21 mouse cellular contexts compared by ENCODE assay signal in the genomic region with DNA sequence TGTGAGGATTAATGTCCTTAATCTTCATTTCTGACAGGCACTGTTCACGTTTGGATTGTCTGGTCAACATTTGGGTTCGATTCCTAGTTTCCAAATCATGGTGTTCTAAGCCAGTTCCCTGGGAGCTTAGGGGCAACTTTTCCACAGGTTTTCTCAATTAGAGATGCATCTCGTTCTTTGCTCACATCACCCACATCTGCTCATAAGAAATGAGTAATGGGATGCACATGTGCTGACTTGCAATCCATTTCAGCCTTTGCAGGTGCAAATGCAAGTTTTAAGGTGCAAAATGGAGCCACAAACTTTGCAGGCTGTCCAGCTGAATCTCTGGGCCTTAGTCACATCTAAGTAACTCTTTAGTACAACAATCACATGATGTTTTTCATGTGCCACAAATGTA.
A peak's percentile ranks its signal among the peaks of the same experiment; 100 is the strongest.
DNase-seq lines count a peak whose midpoint lies in the region; ATAC-seq and TF ChIP-seq lines count a peak whose summit lies in the region.
"Had no signal": no experiment of that assay in that cellular context is flagged by ENCODE, and none has a peak within 500 bp of the region (broad histone marks: within the 10 kb centered on the region; RNA-seq: fewer than 3 reads in every experiment).

No protein-coding gene starts in this region.

- WGBS in limb, embryonic 14.5 days, result 8% methylated on average over 3 of the region's 3 CpGs

- no peak for TF ChIP-seq POLR2A in limb, embryonic 14.5 days (IDR thresholded peaks at IDR 0.05; ENCODE audit: borderline replicate concordance, extremely low read depth, insufficient read depth, insufficient read length)

- H3K9ac ChIP-seq in limb, embryonic 14.5 days (ENCODE audit: low read depth, low read length, severe bottlenecking), result no peak overlapping the region
- H3K9ac ChIP-seq: forebrain, embryonic 15.5 days; heart, embryonic 12.5 days; hindbrain, embryonic 12.5 days had no signal

- no peak overlapping the region for H3K4me2 ChIP-seq in limb, embryonic 14.5 days (replicated peaks; ENCODE audit: low read depth, low read length, severe bottlenecking)
- H3K4me2 ChIP-seq: forebrain, embryonic 15.5 days; heart, embryonic 12.5 days; hindbrain, embryonic 12.5 days had no signal

- DNase-seq in embryo, embryonic 10 days (ENCODE audit: low spot score), result peak; percentile 4
- no peak for DNase-seq in embryo, embryonic 9.5 days (ENCODE audit: extremely low spot score)
- DNase-seq in forelimb bud, embryonic 11.5 days (ENCODE audit: low read depth, low spot score), result peak; percentile 75
- peak; percentile 31 for DNase-seq in limb, embryonic 14.5 days (ENCODE audit: low spot score)
- no peak for DNase-seq in heart, postnatal 4 days
- no peak for DNase-seq in cerebellum, postnatal 14 days
- no peak for DNase-seq in layer of hippocampus, adult 8-10 months (ENCODE audit: low spot score in 2 of 2)
- DNase-seq: adrenal gland, postnatal 10 days; B cell, adult 2 months; cerebellum, adult 11 months; cerebellum, adult 8-10 months; cerebellum, postnatal 25 days; gastrocnemius, adult 2 months; gastrocnemius, postnatal 25 days; kidney, adult 11 months had no signal

- H3K9me3 ChIP-seq in limb, embryonic 14.5 days (ENCODE audit: control insufficient read depth, low read length), result no peaks in the 10 kb centered on the region
- H3K9me3 ChIP-seq: forebrain, embryonic 15.5 days; G1E; heart, embryonic 12.5 days; hindbrain, embryonic 12.5 days had no signal

- H3K27ac ChIP-seq in limb, embryonic 14.5 days (replicated peaks; ENCODE audit: low read depth, low read length), result no peak overlapping the region
- H3K27ac ChIP-seq: forebrain, embryonic 15.5 days; gastrocnemius, adult 2 months; hindbrain, embryonic 12.5 days had no signal

- ATAC-seq in limb, embryonic 14.5 days (ENCODE audit: low FRiP score, low read depth), result no peak
- ATAC-seq: CD4-positive, CD25-positive, alpha-beta regulatory T cell, adult 4 months; forebrain, embryonic 15.5 days; hindbrain, embryonic 16.5 days had no signal

- no peaks in the 10 kb centered on the region for H3K36me3 ChIP-seq in limb, embryonic 14.5 days (ENCODE audit: control insufficient read depth, insufficient read depth, low read length)
- H3K36me3 ChIP-seq: forebrain, embryonic 15.5 days; G1E; heart, embryonic 12.5 days; hindbrain, embryonic 12.5 days had no signal

- H3K4me3 ChIP-seq in limb, embryonic 14.5 days (replicated peaks; ENCODE audit: low read length), result no peak overlapping the region
- H3K4me3 ChIP-seq: forebrain, embryonic 15.5 days; gastrocnemius, adult 2 months; heart, embryonic 12.5 days; hindbrain, embryonic 12.5 days had no signal

- no peaks in the 10 kb centered on the region for H3K27me3 ChIP-seq in limb, embryonic 14.5 days (ENCODE audit: control insufficient read depth, insufficient read depth, low read length)
- H3K27me3 ChIP-seq: forebrain, embryonic 15.5 days; heart, embryonic 12.5 days; hindbrain, embryonic 12.5 days had no signal

- no peaks in the 10 kb centered on the region; the same call in 1 of the 2 replicates for H3K4me1 ChIP-seq in limb, embryonic 14.5 days (ENCODE audit: control insufficient read depth, insufficient read depth, low read length)
- H3K4me1 ChIP-seq: forebrain, embryonic 15.5 days; heart, embryonic 12.5 days; hindbrain, embryonic 12.5 days had no signal

Comparison
In these comparisons a context has a peak if more than half of its experiments do, and no peak if none do; other contexts are left out.
1. DNase-seq: peak in embryo, embryonic 10 days (single experiment), forelimb bud, embryonic 11.5 days (single experiment) and limb, embryonic 14.5 days (single experiment); none in embryo, embryonic 9.5 days (single experiment), heart, postnatal 4 days (single experiment), cerebellum, postnatal 14 days (0 of 2) and layer of hippocampus, adult 8-10 months (0 of 2).